9 mouse cellular contexts compared by ENCODE assay signal in genomic region chr19:29501507-29501906, GRCm38 (mm10). TPM values are rescaled to one million over a fixed set of nuclear protein-coding genes. Genes with fewer than 3 reads are reported as not detected.
DNase-seq lines count a peak whose midpoint lies in the region; ATAC-seq and TF ChIP-seq lines count a peak whose summit lies in the region.
"Had no signal": no experiment of that assay in that cellular context is flagged by ENCODE, and none has a peak within 500 bp of the region (broad histone marks: within the 10 kb centered on the region; RNA-seq: fewer than 3 reads in every experiment).

No protein-coding gene starts in this region.

- H3K27ac ChIP-seq in forebrain, postnatal 0 days (ENCODE audit: low read depth, low read length): no peak overlapping the region
- no peak overlapping the region for H3K27ac ChIP-seq in hindbrain, embryonic 10.5 days
- H3K27ac ChIP-seq in lung, postnatal 0 days (ENCODE audit: low read length): no peak overlapping the region
- H3K27ac ChIP-seq: limb, embryonic 12.5 days had no signal

- DNase-seq in G1E (ENCODE audit: low spot score): peak; percentile 36
- peak; percentile 79 to 83 for DNase-seq in cerebellum, adult 18-20 months
- DNase-seq in forebrain, postnatal 0 days: peak; percentile 85
- peak; percentile 71 for DNase-seq in hindbrain, embryonic 10.5 days (ENCODE audit: low spot score)
- peak; percentile 74 for DNase-seq in layer of hippocampus, adult 9-10 months (ENCODE audit: low spot score)
- DNase-seq in lung, postnatal 0 days (ENCODE audit: low spot score): peak; percentile 85
- peak; percentile 57 for DNase-seq in ovary, postnatal 10 days (ENCODE audit: low spot score)
- peak; percentile 74 for DNase-seq in thymus, postnatal 0 days (ENCODE audit: low spot score)

- H3K27me3 ChIP-seq in G1E (ENCODE audit: insufficient read depth, low read length): no peaks in the 10 kb centered on the region
- no peaks in the 10 kb centered on the region for H3K27me3 ChIP-seq in forebrain, postnatal 0 days (ENCODE audit: insufficient read depth, low read length)
- H3K27me3 ChIP-seq in hindbrain, embryonic 10.5 days (ENCODE audit: insufficient read depth, poor library complexity, severe bottlenecking): no peaks in the 10 kb centered on the region
- no peaks in the 10 kb centered on the region for H3K27me3 ChIP-seq in lung, postnatal 0 days (replicated peaks; ENCODE audit: insufficient read depth, low read length)
- H3K27me3 ChIP-seq: limb, embryonic 12.5 days had no signal

- peaks cover 54% of the 10 kb centered on the region for H3K4me1 ChIP-seq in G1E (ENCODE audit: insufficient read depth, low read depth, low read length)
- no peaks in the 10 kb centered on the region for H3K4me1 ChIP-seq in forebrain, postnatal 0 days (ENCODE audit: insufficient read depth)
- peaks cover 9% of the 10 kb centered on the region for H3K4me1 ChIP-seq in hindbrain, embryonic 10.5 days (replicated peaks)
- H3K4me1 ChIP-seq in lung, postnatal 0 days (ENCODE audit: insufficient read depth, low read depth, low read length): no peaks in the 10 kb centered on the region; the same call in 1 of the 2 replicates
- H3K4me1 ChIP-seq: limb, embryonic 12.5 days had no signal

- no peaks in the 10 kb centered on the region for H3K9me3 ChIP-seq in G1E (replicated peaks)
- H3K9me3 ChIP-seq in forebrain, postnatal 0 days (ENCODE audit: low read length): no peaks in the 10 kb centered on the region
- no peaks in the 10 kb centered on the region for H3K9me3 ChIP-seq in hindbrain, embryonic 10.5 days
- no peaks in the 10 kb centered on the region for H3K9me3 ChIP-seq in lung, postnatal 0 days (ENCODE audit: low read length)

- H3K36me3 ChIP-seq in G1E (replicated peaks): no peaks in the 10 kb centered on the region
- no peaks in the 10 kb centered on the region for H3K36me3 ChIP-seq in forebrain, postnatal 0 days (ENCODE audit: insufficient read depth)
- no peaks in the 10 kb centered on the region for H3K36me3 ChIP-seq in hindbrain, embryonic 10.5 days
- no peaks in the 10 kb centered on the region for H3K36me3 ChIP-seq in lung, postnatal 0 days (ENCODE audit: insufficient read depth, low read length)
- H3K36me3 ChIP-seq: limb, embryonic 12.5 days had no signal

- WGBS in forebrain, postnatal 0 days: 12% methylated on average over 6 of the region's 6 CpGs
- 14% methylated on average over 6 of the region's 6 CpGs for WGBS in hindbrain, embryonic 10.5 days
- WGBS in lung, postnatal 0 days: 8% methylated on average over 6 of the region's 6 CpGs

- H3K4me3 ChIP-seq in G1E (ENCODE audit: low read depth, low read length): no peak overlapping the region
- no peak overlapping the region for H3K4me3 ChIP-seq in forebrain, postnatal 0 days (ENCODE audit: low read depth, low read length)
- H3K4me3 ChIP-seq in hindbrain, embryonic 10.5 days: peak overlapping the region; percentile 34
- peak overlapping the region; percentile 19; the same call in 1 of the 2 replicates for H3K4me3 ChIP-seq in lung, postnatal 0 days (ENCODE audit: low read depth, low read length)

- TF ChIP-seq EP300 in lung, postnatal 0 days (IDR thresholded peaks at IDR 0.05): no peak

- peak overlapping the region; percentile 31 for H3K4me2 ChIP-seq in forebrain, postnatal 0 days (ENCODE audit: low read depth)
- H3K4me2 ChIP-seq in lung, postnatal 0 days (replicated peaks; ENCODE audit: low read depth, low read length): peak overlapping the region; percentile 49

- ATAC-seq in G1E (ENCODE audit: extremely low read depth, insufficient number of reproducible peaks, low FRiP score, poor library complexity, severe bottlenecking): no peak; the same call in 1 of the 2 replicates
- ATAC-seq in forebrain, postnatal 0 days: peak; percentile 74
- peak; percentile 78 for ATAC-seq in lung, postnatal 0 days

- peak; percentile 73 for TF ChIP-seq CTCF in G1E (IDR thresholded peaks at IDR 0.05; ENCODE audit: low read depth, low read length)
- TF ChIP-seq CTCF in forebrain, postnatal 0 days (IDR thresholded peaks at IDR 0.05; ENCODE audit: low read depth): peak; percentile 87
- peak; percentile 89 for TF ChIP-seq CTCF in lung, postnatal 0 days (IDR thresholded peaks at IDR 0.05)

- no peak overlapping the region for H3K9ac ChIP-seq in forebrain, postnatal 0 days
- H3K9ac ChIP-seq in lung, postnatal 0 days (replicated peaks; ENCODE audit: low read depth): no peak overlapping the region
- H3K9ac ChIP-seq: limb, embryonic 12.5 days had no signal

RNA-seq across cellular contexts. Expression of gene Ric1, which starts 20.6 kb away (rescaled TPM):
- total RNA-seq in G1E (2014; fragmentation: Nextera tagmentation) (45.0 and 59.1 TPM in 2 replicates), G1E (2017) (50.5 and 50.7 TPM in 2 replicates)
- polyA plus RNA-seq in G1E (2012): 10.8 and 13.5 TPM in 2 replicates
- total RNA-seq in forebrain, postnatal 0 days (2014; rRNA removed): 35.0 and 38.0 TPM in 2 replicates
- 7.9 and 10.4 TPM in 2 replicates for polyA plus RNA-seq in forebrain, postnatal 0 days (2015; fragmentation: Nextera tagmentation; extraction: Ambion mirVana)
- polyA plus RNA-seq in hindbrain, embryonic 10.5 days (2016; fragmentation: Nextera tagmentation; extraction: Ambion mirVana): 10.2 and 11.5 TPM in 2 replicates
- polyA plus RNA-seq in lung, postnatal 0 days (2015; fragmentation: Nextera tagmentation; extraction: Ambion mirVana): 17.7 and 18.6 TPM in 2 replicates
- polyA plus RNA-seq in thymus, postnatal 0 days (2015; fragmentation: Nextera tagmentation; extraction: Ambion mirVana): 13.4 and 16.5 TPM in 2 replicates

Comparison
In these comparisons a context has a peak if more than half of its experiments do, and no peak if none do; other contexts are left out.
1. H3K4me3 ChIP-seq: peak in hindbrain, embryonic 10.5 days (single experiment) and lung, postnatal 0 days (single experiment); none in G1E (single experiment) and forebrain, postnatal 0 days (single experiment).
2. Peak in every context shown above with its lines, with median percentiles within 50 percentile points of each other: DNase-seq and CTCF ChIP-seq.